Mouse (Mus musculus) small intestine, adult 2 months (tissue): Measurements from ENCODE around the gene Sebox. TPM values are rescaled to one million over a fixed set of nuclear protein-coding genes. Genes with fewer than 3 reads are reported as not detected.
A peak's percentile ranks its signal among the peaks of the same experiment; 100 is the strongest.

Experiments
- H3K27ac ChIP-seq: fragments of 200-500 bp; 2 replicates; pipeline ENCODE4 v1.5.1; 2012; ENCODE audit warnings: low read depth, low read length, control low read depth, inconsistent platforms; ENCODE audit not compliant: insufficient read depth
- H3K27me3 ChIP-seq: fragments of 200-500 bp; 2 replicates; pipeline ENCODE4 v1.6.1; 2012; ENCODE audit warnings: mild to moderate bottlenecking, moderate library complexity, low read length, inconsistent platforms; ENCODE audit not compliant: control insufficient read depth, insufficient read depth
- H3K36me3 ChIP-seq: fragments of 200-500 bp; 2 replicates; pipeline ENCODE4 v1.6.1; 2012; ENCODE audit warnings: mild to moderate bottlenecking, low read length, control low read depth, inconsistent platforms; ENCODE audit not compliant: control insufficient read depth, insufficient read depth
- H3K4me1 ChIP-seq: fragments of 200-500 bp; 2 replicates; pipeline ENCODE4 v1.6.1; 2012; ENCODE audit warnings: low read length, inconsistent platforms, mixed read lengths; ENCODE audit not compliant: control insufficient read depth, insufficient read depth, insufficient read length
- H3K4me3 ChIP-seq: fragments of 200-500 bp; 2 replicates; pipeline ENCODE4 v1.5.1; 2012; ENCODE audit warnings: low read depth, mild to moderate bottlenecking, control low read depth, inconsistent platforms, low read length, moderate library complexity
- CTCF ChIP-seq: fragments of 200-500 bp; IDR thresholded peaks from 2 replicates; pipeline ENCODE4 v1.5.1; 2012; ENCODE audit warnings: low read depth, mild to moderate bottlenecking, control low read depth, inconsistent platforms, low read length, moderate library complexity, mixed read lengths; ENCODE audit not compliant: insufficient replicate concordance, insufficient read length; ENCODE audit errors: extremely low read depth
- POLR2A ChIP-seq: fragments of 200-500 bp; IDR thresholded peaks from 2 replicates; pipeline ENCODE4 v1.6.1; 2012; ENCODE audit warnings: low read depth, mild to moderate bottlenecking, control low read depth, inconsistent platforms, low read length, moderate library complexity
- WGBS: fragments of 180-500 bp; shearing (Covaris S2); methylation state at CpG from one replicate; pipeline ENCODE4 v1.1.7; 2018; 5-methylcytosine and 5-hydroxymethylcytosine counted together
- polyA plus RNA-seq: library from polyadenylated mRNA; depleted of rRNA; stranded (reverse); fragments of >200 nt; gene quantifications from 2 replicates; pipeline ENCODE4 v1.2.3, GENCODE M21; 2012

Gene Sebox
- polyA plus RNA-seq, 1 experiment = not detected

DNA sequence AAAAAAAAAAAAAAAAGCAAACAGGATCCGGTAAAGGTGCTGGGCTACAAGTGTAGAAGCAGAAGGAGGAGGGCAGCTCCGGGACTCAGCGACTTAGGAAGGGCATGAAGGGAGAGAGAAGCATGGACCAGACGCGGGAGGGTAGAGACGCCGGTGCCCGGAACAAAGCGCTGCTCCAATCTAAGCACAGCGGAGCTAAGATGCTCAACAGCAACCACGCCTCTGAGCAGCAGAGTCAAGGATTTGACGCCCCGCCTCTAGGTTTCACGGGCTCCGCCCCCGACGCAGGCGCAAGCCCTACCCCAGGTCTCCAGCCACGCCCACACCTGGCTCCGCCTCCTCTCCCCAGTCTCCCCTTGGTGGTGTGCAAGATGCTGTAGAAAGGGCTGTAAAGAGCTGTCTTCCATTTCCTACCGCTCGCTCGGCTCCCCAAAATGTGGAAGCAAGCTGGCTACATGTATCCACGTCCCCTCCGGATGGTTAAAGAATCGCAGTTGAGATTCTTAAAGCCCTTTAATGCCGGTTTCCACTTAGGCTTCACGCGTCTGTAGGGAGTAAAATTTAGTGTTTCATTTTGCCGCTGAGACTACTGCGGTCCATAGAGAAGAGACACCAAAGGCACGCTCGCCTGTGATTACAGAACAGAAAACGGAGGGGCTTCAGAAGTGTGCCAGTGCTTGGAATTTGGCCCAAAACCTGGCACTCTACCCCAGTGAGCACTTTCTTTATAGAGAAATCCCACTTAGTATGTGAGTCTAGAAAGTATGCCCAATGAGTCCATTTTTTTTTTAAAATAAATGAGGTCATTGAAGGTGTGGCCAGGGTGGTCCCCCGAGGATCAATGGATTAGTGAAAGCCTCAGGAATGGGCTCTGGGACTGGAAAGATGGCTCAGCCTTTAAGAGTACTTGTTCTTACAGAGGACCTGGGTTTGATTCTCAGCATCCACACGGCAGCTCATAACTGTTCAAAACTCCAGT lies 5.4 kb upstream of the Sebox start, which contains the start of gene Sarm1:
Gene Sarm1, minus strand, starts transcription at position 211 of the 979 bp plus-strand sequence.
- Histone ChIP-seq H3K27me3 (peaks cover 21% of the 10 kb centered on the region), H3K4me3 (peak within 1 kb of the TSS; percentile 52), H3K36me3 (no peaks in the 10 kb centered on the region), H3K27ac (no peak within 1 kb of the TSS), H3K4me1 (peaks cover 6% of the 10 kb centered on the region)
- WGBS = 3% methylated on average over 36 of the region's 36 CpGs
- TF ChIP-seq POLR2A = no peak
- TF ChIP-seq CTCF = no peak

DNA sequence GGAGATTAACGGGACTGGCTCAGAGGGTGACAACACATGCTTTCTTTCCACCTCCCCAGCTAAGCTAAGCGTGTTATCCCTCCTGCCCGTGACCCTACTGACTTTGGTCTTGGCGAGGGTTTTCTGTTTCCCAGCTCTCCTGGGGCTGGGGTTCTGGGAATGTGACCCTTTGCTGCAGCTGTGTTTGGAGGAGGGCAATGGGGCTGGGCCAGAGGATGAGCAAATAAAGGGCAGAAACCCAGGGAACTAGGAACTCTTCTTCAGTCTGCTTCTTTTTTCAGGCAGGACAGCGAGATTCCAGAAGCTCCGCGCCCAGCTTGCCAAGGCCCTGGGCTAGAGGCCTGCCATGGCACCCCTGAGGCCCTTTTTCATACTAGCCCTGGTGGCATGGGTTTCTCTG lies 4.2 kb upstream of the Sebox start, which contains the start of gene Vtn:
Gene Vtn, plus strand, starts transcription at position 88 of the 400 bp plus-strand sequence.
- TF ChIP-seq CTCF (no peak), POLR2A (no peak)
- Histone ChIP-seq H3K36me3 (no peaks in the 10 kb centered on the region), H3K4me1 (peaks cover 6% of the 10 kb centered on the region), H3K27ac (no peak within 1 kb of the TSS), H3K27me3 (peaks cover 21% of the 10 kb centered on the region), H3K4me3 (peak within 1 kb of the TSS; percentile 52)
- 57% methylated on average over 7 of the region's 7 CpGs for WGBS

DNA sequence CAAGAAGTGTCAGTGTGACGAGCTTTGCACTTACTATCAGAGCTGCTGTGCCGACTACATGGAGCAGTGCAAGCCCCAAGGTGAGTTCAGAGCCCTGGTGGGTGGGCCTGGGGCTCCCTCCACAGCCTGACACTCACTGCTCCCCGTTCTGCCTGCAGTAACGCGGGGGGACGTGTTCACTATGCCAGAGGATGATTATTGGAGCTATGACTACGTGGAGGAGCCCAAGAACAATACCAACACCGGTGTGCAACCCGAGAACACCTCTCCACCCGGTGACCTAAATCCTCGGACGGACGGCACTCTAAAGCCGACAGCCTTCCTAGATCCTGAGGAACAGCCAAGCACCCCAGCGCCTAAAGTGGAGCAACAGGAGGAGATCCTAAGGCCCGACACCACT lies 3.7 kb upstream of the Sebox start:
- 43% methylated on average over 16 of the region's 16 CpGs for WGBS
- H3K36me3 ChIP-seq = no peaks in the 10 kb centered on the region
- peaks cover 6% of the 10 kb centered on the region for H3K4me1 ChIP-seq
- H3K27me3 ChIP-seq = peaks cover 21% of the 10 kb centered on the region
- TF ChIP-seq CTCF (no peak), POLR2A (no peak)
- H3K27ac ChIP-seq = no peak overlapping the region
- no peak overlapping the region for H3K4me3 ChIP-seq

DNA sequence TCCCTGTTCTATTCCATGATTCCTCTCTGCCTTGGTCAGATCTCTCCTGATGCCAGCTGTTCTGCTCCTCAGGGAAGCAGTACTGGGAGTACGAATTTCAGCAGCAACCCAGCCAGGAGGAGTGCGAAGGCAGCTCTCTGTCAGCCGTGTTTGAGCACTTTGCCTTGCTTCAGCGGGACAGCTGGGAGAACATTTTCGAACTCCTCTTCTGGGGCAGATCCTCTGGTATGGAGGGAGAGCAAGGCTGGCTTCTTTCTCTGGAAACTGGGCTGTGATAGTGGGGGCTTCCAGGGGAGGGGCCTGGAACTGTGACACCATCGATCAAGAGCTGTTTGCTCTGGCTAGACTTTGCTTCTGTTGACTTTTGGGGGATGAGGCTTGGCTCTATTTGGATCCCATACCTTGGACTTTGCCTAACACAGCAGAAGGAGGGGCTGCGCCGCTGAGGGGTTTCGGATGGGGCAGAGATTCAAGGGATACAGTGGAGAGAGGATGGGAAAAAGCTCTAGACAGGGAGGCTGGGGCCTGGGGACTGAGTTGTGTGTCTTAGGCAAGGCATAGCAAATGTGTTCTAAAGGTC lies 2.5 kb upstream of the Sebox start:
- Histone ChIP-seq H3K4me1 (peaks cover 6% of the 10 kb centered on the region), H3K27ac (no peak overlapping the region), H3K27me3 (peaks cover 21% of the 10 kb centered on the region), H3K4me3 (no peak overlapping the region), H3K36me3 (peaks cover 4% of the 10 kb centered on the region; the same call in 1 of the 2 replicates)
- TF ChIP-seq POLR2A = no peak
- no peak for TF ChIP-seq CTCF
- 23% methylated on average over 9 of the region's 9 CpGs for WGBS

DNA sequence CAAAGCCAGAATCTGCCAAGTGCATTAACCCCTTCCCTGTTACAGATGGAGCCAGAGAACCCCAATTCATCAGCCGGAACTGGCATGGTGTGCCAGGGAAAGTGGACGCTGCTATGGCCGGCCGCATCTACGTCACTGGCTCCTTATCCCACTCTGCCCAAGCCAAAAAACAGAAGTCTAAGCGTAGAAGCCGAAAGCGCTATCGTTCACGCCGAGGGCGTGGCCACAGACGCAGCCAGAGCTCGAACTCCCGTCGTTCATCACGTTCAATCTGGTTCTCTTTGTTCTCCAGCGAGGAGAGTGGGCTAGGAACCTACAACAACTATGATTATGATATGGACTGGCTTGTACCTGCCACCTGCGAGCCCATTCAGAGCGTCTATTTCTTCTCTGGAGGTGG lies 1.7 kb upstream of the Sebox start:
- peaks cover 17% of the 10 kb centered on the region for H3K27me3 ChIP-seq
- TF ChIP-seq CTCF = no peak
- no peak for TF ChIP-seq POLR2A
- WGBS = 67% methylated on average over 20 of the region's 20 CpGs
- peaks cover 6% of the 10 kb centered on the region for H3K4me1 ChIP-seq
- peaks cover 9% of the 10 kb centered on the region for H3K36me3 ChIP-seq
- H3K27ac ChIP-seq = no peak overlapping the region
- no peak overlapping the region for H3K4me3 ChIP-seq

DNA sequence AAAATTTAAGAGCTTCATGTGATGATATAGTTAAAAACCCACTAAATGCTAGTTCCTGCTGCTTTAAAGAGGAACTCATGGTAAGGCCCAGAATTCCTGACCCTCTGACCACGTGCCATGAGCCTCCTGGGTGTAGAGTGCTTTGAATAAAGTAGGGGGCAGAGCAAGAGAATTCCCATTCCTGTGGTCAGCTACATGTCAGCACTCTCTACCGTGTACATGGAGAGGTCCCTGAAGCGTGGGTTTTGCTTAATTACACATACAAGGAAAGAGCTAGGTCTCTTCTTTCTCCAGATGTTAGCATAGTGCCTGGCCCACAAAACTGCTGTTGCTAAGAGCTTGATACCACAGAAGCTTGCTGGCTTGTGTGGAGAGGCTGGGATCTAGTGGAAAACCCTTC lies 2.2 kb downstream of the Sebox start:
- no peak overlapping the region for H3K4me3 ChIP-seq
- WGBS = 84% methylated on average over 3 of the region's 3 CpGs
- no peak for TF ChIP-seq POLR2A
- no peak for TF ChIP-seq CTCF

DNA sequence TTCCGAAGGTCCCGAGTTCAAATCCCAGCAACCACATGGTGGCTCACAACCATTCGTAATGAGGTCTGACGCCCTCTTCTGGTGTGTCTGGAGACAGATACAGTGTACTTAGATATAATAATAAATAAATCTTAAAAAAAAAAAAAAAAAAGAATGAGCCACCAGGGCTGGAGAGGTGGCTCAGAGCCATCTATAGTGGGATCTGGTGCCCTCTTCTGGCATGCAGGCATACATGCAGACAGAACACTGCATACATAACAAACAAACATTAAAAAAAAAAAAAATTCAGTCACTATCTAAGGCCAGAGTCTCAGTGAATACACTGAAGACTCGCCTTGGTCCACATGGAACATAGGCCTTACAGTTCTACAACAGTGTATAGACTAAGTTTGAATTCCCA lies 5.9 kb downstream of the Sebox start:
- H3K4me3 ChIP-seq = no peak overlapping the region
- H3K27ac ChIP-seq = no peak overlapping the region
- H3K27me3 ChIP-seq = no peaks in the 10 kb centered on the region
- H3K36me3 ChIP-seq = peaks cover 36% of the 10 kb centered on the region
- 80% methylated on average over 5 of the region's 5 CpGs for WGBS
- TF ChIP-seq CTCF = no peak
- H3K4me1 ChIP-seq = no peaks in the 10 kb centered on the region

More for the DNA sequence above, 2.2 kb downstream of the Sebox start:
- Histone ChIP-seq H3K36me3 (peaks cover 36% of the 10 kb centered on the region), H3K27me3 (0 out of 2 replicates have a peak, but pooled peaks cover 6% of the 10 kb centered on the region), H3K27ac (no peak overlapping the region), H3K4me1 (no peaks in the 10 kb centered on the region)
